Mouse (Mus musculus) left cerebral cortex, adult 2 months (tissue): ENCODE data around the gene Comt. TPM values are rescaled to one million over a fixed set of nuclear protein-coding genes. Genes with fewer than 3 reads are reported as not detected.

ENCODE experiments used
- DNase-seq, 2 experiments: peaks; one replicate each; pipeline ENCODE4 v3.0.0; 2021 to 2022; ENCODE audit warnings: low spot score in 2 of 2, mixed read lengths in 1 of 2; ENCODE audit errors: extremely low spot score in 1 of 2
- H3K27ac ChIP-seq: fragments of 200-600 bp; 2 replicates; pipeline ENCODE4 v1.8.1; 2022
- H3K4me3 ChIP-seq: fragments of 200-600 bp; 2 replicates; pipeline ENCODE4 v1.8.1; 2022
- CTCF ChIP-seq: fragments of 200-600 bp; IDR thresholded peaks from 2 replicates; pipeline ENCODE4 v1.8.1; 2022; ENCODE audit warnings: antibody characterized with exemption, mild to moderate bottlenecking, moderate library complexity
- intact Hi-C: fragments of 180-260 bp; cut with DNase I; formaldehyde crosslinking; loops from one replicate; pipeline ENCODE4 v1.15.1; 2025
- total RNA-seq, 2 experiments: library from RNA; stranded (reverse); gene quantifications; 2 replicates each; pipeline ENCODE4 v1.2.3; 2021

Gene Comt
- total RNA-seq, 2 experiments from 2014 or later: 87.2 to 87.6 TPM

- H3K4me3 ChIP-seq: no peak overlapping the region
- H3K27ac ChIP-seq: no peak overlapping the region
- intact Hi-C loops: no loop called here
- TF ChIP-seq CTCF: no peak
- no peak for DNase-seq
These were observed 32.8 kb upstream of the Comt start for GRCm38 (mm10) chr16:18459335-18459954.

DNA sequence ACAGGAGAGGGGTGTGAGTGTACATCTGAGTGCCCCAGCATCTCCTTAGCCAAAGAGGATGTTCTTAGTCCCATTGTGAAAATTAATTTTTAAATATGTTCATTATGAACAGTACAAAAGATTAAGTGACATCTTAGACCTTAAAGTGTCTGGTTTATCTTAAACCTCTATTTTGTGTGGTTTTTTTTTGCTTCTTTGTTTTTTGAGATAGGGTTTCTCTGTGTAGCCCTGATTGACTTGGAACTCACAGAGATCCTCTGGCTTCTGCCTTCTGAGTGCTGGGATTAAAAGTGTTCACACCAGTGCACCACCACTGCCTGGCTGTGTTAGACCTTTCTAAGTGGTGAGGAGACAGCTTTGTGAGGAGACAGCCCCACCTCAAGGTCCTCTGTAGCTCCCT, 32.0 kb upstream of the Comt start:
- TF ChIP-seq CTCF: no peak
- DNase-seq: no peak
- intact Hi-C loops: no loop called here
- H3K4me3 ChIP-seq: no peak overlapping the region
- no peak overlapping the region for H3K27ac ChIP-seq

GRCm38 (mm10) chr16:18455407-18455806, 28.8 kb upstream of the Comt start:
- no peak overlapping the region for H3K4me3 ChIP-seq
- DNase-seq: no peak
- no peak overlapping the region for H3K27ac ChIP-seq
- TF ChIP-seq CTCF: no peak
- intact Hi-C loops: no loop called here

DNA sequence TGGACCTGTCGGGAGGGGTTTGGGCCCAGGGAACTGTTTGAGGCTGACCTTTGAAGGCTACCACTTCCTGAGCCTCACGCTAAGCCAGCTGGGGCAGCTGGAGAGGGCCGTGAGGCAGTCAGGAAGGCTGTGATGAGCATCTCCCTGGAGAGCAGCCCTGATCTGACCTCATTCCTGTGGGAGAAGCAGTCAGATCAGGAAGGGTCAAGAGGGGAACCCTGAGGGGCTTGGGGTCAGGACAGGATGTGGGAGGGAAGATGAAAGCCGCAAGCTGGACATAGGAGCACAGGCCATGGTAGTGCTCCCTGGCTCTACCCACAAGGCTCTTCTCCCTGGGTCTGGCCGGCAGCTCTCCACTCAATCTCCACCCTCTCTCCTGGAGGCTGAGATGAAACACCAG, 27.2 kb upstream of the Comt start:
- no peak for TF ChIP-seq CTCF
- no peak overlapping the region for H3K27ac ChIP-seq

GRCm38 (mm10) chr16:18452361-18452862, 25.8 kb upstream of the Comt start:
- Histone ChIP-seq H3K27ac (peak overlapping the region; percentile 82), H3K4me3 (no peak overlapping the region)
- intact Hi-C loops: no loop called here
- peak in 1 of 2 experiments; percentile 33 for DNase-seq
- TF ChIP-seq CTCF: no peak

More for the DNA sequence above, 27.2 kb upstream of the Comt start:
- H3K4me3 ChIP-seq: no peak overlapping the region
- intact Hi-C loops: no loop called here
- DNase-seq: no peak

GRCm38 (mm10) chr16:18451486-18452181, 25.0 kb upstream of the Comt start:
- Histone ChIP-seq H3K27ac (peak overlapping the region; percentile 82), H3K4me3 (no peak overlapping the region)
- intact Hi-C loops: no loop called here
- no peak for TF ChIP-seq CTCF
- DNase-seq: peak; percentile 59 to 76

DNA sequence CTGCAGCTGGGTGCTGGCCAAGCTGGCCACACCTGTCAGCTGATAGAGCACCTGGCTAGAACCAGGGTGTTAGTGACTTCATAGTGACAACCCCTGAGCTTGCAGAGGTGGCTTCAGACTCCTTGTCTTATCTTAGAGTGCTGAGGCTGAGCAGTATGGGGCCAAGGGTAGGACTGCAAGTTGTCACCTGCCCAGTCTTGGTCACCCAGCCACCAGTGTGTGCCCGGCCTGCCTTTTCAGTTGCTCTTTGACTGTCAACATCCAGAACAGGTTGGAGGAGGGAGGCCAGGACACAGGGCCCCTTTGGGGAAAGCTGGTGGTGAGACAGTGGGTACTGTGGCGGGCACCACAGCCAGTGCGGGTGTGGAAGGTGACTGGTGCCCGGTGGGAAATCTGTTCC, 22.4 kb upstream of the Comt start:
- intact Hi-C loops: loop anchor here (10.0 kb wide), 1 partner anchor 346 kb away; no protein-coding TSS in a partner anchor
- TF ChIP-seq CTCF: no peak
- H3K4me3 ChIP-seq: no peak overlapping the region

DNA sequence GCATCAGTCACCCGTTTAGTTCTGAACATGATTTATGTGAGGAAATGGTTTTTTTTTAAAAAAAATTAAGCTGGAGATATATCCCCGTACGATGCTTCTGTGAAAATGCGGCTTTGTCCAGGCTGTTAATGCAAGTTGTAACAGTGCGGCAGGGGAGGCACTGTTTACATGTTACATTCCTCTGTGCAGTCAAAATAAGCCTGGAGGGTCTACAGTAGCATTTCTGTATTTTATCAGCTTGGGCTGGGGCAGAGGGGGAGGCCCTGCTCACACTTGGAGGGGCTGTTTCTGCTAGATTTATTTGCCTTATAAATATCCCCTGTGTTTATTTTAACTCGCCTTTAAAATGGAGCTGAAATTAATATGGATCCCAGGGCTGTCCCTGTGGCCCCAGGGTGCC, 21.5 kb upstream of the Comt start:
- H3K27ac ChIP-seq: no peak overlapping the region
- H3K4me3 ChIP-seq: no peak overlapping the region
- intact Hi-C loops: loop anchor here (10.0 kb wide), 1 partner anchor 347 kb away; no protein-coding TSS in a partner anchor
- TF ChIP-seq CTCF: no peak
- DNase-seq: no peak

More for the DNA sequence above, 22.4 kb upstream of the Comt start:
- DNase-seq: no peak
- H3K27ac ChIP-seq: no peak overlapping the region

GRCm38 (mm10) chr16:18447243-18447642, 20.6 kb upstream of the Comt start:
- no peak for TF ChIP-seq CTCF
- no peak for DNase-seq
- intact Hi-C loops: loop anchor here (10.0 kb wide), 1 partner anchor 348 kb away; no protein-coding TSS in a partner anchor
- Histone ChIP-seq H3K4me3 (no peak overlapping the region), H3K27ac (no peak overlapping the region)

GRCm38 (mm10) chr16:18443385-18443841, 16.8 kb upstream of the Comt start:
- peak; percentile 100 for TF ChIP-seq CTCF
- Histone ChIP-seq H3K4me3 (no peak overlapping the region), H3K27ac (no peak overlapping the region)
- intact Hi-C loops: loop anchor here (1.0 to 10.0 kb wide), 4 partner anchors 54 to 351 kb away; partner anchors contain the start of genes Gnb1l and Rtl10
- DNase-seq: peak; percentile 91 to 99

DNA sequence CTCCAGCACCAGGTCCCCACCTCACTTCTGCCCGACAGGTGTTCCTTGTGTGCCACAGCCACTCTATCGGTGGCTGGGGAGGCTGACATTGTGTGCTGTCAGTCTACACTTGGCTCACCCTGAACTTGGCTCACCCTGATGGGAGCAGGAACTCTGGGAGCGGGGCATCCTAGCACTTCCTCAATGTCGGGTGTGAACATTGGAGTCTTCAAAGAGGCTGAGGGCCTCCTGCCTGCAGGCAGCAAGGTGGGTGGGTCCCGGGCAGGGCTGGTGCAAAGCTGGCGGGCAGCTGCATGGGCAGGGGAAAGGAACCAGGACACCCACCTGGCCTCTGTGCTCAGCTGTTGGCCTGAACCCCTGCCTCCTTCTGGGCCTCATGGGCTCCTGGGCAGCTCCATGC, 9.5 kb upstream of the Comt start:
- Histone ChIP-seq H3K4me3 (no peak overlapping the region), H3K27ac (no peak overlapping the region)
- no peak for TF ChIP-seq CTCF
- intact Hi-C loops: no loop called here
- DNase-seq: no peak

DNA sequence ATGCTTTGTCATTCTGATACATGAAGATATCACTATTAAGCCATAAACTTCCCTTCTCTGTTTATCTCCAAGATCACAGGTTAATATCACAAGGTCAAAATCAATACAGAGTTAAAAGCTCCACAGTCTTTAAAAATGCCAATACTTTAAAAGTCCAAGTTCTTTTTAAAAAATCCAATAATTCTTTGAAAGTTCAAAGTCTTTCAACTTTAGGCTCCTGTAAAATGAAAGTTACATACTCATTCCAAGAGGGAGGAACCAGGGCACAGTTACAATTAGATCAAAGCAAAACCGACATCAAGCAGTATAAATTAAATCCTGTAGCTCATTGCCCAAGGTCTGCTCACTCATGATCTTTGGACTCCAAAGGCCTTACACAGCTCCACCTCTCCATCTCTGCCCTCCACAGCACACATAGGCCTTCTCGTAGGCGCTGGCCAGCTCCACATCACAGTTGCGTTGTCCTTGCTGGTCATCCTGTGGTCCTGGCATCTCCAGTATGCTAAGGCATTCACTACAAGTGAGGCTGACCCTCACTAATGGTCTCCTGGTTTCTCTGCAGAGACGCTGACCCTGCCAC, 6.8 kb upstream of the Comt start:
- no peak for TF ChIP-seq CTCF
- Histone ChIP-seq H3K27ac (no peak overlapping the region), H3K4me3 (no peak overlapping the region)
- DNase-seq: no peak
- intact Hi-C loops: no loop called here
